Mouse (Mus musculus): ENCODE measurements at regions not wholly inside any gene's neighbourhood (a gene's known extent, or its start where the extent isn't known, plus 50 kb on each side); places are given as distances from the start of the nearest gene placed in this dataset.
A peak's percentile ranks its signal among the peaks of the same experiment; 100 is the strongest.

DNA sequence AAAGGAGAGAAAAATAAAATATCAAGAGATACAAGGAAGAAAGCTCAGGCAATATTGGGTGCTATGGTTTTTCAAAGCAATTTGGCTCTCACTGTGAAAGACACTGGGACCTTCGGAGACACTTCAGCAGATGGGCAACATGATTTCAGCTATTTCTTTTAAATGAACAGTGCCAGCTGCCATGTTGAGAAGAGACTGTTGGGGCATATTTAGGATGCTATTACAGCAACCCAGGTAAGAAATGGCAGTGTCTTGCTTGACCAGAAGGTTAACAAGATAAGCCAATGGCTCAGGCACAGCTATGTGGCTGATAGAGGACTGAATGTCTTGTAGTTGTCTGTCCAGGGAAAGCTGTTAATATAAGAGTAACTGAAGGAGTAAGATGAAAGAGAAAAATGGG is 348.6 kb downstream of the Ankrd7 start:
- no peak overlapping the region for H3K4me3 ChIP-seq
- no peak overlapping the region for H3K4me2 ChIP-seq (replicated peaks)
- WGBS = 85% methylated on average over 1 of the region's 1 CpGs
- H3K9ac ChIP-seq (replicated peaks) = no peak overlapping the region
- no peaks in the 10 kb centered on the region for H3K27me3 ChIP-seq
- peak overlapping the region; percentile 70 for H3K27ac ChIP-seq (replicated peaks)
- 0 out of 2 replicates have a peak, but pooled peaks cover 3% of the 10 kb centered on the region for H3K4me1 ChIP-seq
- no peaks in the 10 kb centered on the region for H3K9me3 ChIP-seq
- H3K36me3 ChIP-seq = no peaks in the 10 kb centered on the region
- peak; percentile 73 for ATAC-seq (replicated peaks)

DNA sequence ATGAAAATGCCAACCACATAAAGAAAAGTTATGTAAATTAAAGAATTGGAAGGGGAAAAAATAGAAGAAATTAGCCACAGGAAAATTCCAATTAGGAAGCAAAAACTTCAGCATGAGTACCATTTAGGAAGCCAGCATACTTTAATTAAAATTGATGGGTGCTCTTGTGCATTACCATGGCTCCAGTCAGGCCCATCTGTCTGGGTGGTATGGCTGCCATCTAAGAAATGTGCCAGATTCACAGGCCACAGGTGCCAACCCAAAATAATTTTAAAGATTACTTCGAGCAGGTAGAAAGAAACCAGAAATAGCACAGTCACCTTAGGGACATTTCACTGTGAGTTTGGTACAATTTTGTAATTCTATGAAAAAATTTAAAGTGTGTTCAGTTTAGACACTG is 349.0 kb downstream of the Ankrd7 start:
- Histone ChIP-seq H3K4me3 (no peak overlapping the region), H3K4me2 (replicated peaks) (no peak overlapping the region), H3K9ac (replicated peaks) (no peak overlapping the region), H3K9me3 (no peaks in the 10 kb centered on the region), H3K36me3 (no peaks in the 10 kb centered on the region), H3K27ac (replicated peaks) (peak overlapping the region; percentile 70), H3K27me3 (no peaks in the 10 kb centered on the region), H3K4me1 (0 out of 2 replicates have a peak, but pooled peaks cover 3% of the 10 kb centered on the region)
- ATAC-seq (replicated peaks) = peak; percentile 89
- WGBS = 47% methylated on average over 1 of the region's 1 CpGs

DNA sequence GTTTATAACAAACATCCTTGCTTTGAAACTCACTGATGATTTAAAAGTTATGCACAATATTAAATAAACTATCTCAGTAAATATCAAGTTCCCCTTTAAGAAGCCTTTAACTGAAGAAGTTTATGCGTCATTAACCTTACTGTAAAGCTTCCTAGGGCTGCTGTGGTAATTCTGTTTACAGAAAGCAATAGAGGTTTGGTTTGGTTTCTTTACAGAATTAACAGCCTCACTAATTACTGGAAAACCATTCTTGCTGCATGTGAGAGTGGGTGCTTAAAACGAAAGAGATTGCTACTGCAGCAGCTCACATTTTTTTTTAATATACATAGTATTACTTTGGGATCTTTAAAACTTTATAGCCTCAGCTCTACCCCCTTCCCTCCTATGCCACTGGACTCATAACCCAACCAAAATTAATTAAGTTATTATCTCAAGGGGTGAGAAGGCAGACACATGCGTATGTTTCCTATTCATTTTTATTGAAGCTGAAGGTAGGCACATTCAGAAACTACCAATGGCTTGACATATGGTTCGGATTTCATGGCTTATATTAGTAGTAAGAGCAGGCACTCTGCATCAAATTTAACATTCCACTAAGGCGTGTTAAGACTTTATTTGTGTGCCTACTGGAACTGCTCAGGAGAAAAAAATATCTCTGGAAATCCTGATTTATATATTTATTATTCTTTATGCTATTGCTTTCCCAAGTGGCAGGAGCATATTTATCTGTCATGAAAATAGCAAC is 398.1 kb downstream of the Ankrd7 start:
- H3K4me3 ChIP-seq = no peak overlapping the region
- H3K27ac ChIP-seq (replicated peaks) = no peak overlapping the region
- H3K4me1 ChIP-seq = no peaks in the 10 kb centered on the region
- no peaks in the 10 kb centered on the region for H3K9me3 ChIP-seq
- no peak for ATAC-seq (replicated peaks)
- H3K36me3 ChIP-seq = no peaks in the 10 kb centered on the region
- no peaks in the 10 kb centered on the region for H3K27me3 ChIP-seq
- WGBS = 60% methylated on average over 5 of the region's 5 CpGs
- H3K4me2 ChIP-seq (replicated peaks) = no peak overlapping the region
- H3K9ac ChIP-seq (replicated peaks) = no peak overlapping the region

DNA sequence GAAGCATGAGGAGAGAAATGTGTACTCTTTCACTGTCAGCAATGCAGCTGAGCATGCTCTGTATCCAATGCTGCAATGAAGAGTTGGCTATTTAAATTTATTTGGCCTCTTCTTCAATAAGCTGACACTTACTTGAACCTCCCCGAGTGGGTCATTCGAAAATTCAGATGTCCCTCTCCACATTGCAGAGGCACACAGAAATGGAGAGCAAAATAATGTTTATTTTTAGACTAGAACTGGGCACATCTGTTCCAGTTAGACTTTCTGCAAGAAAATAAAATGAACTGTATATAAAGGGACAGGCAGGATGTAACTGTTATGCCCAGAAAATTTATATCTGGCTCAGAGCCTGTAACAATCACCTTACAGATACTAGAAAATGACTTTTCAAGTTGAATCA is 407.1 kb downstream of the Ankrd7 start:
- WGBS = 83% methylated on average over 2 of the region's 2 CpGs
- no peak overlapping the region for H3K27ac ChIP-seq (replicated peaks)

DNA sequence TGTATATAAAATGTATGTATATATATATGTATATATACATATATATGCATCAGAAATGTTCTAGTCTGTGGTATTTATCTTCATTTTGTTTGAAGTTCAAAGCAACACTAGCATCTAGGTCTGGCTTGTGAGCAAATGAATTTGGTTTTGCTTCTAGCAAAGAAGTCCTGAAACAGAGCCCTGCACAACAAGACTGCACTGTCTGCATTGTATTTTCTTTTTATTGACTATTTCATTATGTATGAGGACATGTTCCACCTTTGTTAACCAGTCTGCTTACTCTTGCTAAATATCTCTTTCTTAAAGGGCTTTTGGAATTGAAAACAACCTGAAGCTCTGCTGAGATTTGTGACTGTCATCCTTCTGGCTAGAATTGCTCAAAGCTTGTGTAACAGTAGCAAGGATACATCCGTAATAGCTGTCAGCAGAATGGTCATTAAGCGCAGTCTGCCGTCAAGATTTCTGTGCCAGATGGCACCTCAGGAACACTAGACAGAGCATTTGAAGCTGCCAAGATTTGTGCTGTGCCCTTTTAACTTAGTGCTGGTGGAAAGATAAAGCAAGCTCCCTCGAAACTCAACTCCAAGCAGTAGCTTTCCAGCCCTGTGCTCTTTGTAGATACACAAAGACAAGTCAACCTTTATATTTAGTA is 416.7 kb downstream of the Ankrd7 start:
- 39% methylated on average over 4 of the region's 4 CpGs for whole genome bisulfite sequencing
- ATAC-seq (replicated peaks) = peak; percentile 95
- H3K9me3 ChIP-seq = no peaks in the 10 kb centered on the region

More for the DNA sequence above, 407.1 kb downstream of the Ankrd7 start:
- Histone ChIP-seq H3K4me2 (replicated peaks) (no peak overlapping the region), H3K9me3 (no peaks in the 10 kb centered on the region), H3K27me3 (no peaks in the 10 kb centered on the region), H3K36me3 (no peaks in the 10 kb centered on the region), H3K4me1 (no peaks in the 10 kb centered on the region), H3K9ac (replicated peaks) (no peak overlapping the region), H3K4me3 (no peak overlapping the region)
- ATAC-seq (replicated peaks) = no peak

DNA sequence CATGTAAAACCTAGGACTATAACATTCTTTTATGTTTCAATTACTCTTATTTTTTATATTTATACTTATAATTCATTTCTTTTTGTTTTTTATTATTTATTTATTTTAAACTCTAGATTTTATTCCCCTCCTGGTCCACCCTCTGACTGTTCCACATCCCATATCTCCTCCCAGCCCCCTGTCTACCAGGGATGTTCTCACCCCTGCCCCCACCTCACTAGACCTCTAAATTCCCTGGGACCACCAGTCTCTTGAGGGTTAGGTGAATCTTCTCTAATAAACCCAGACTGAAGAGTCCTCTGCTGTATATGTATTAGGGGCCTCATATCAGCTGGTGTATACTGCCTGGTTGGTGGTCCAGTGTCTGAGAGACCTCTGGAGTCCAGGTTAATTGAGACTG is 466.5 kb downstream of the Ankrd7 start:
- no peak for ATAC-seq (replicated peaks)

More for the DNA sequence above, 416.7 kb downstream of the Ankrd7 start:
- Histone ChIP-seq H3K27me3 (no peaks in the 10 kb centered on the region), H3K27ac (replicated peaks) (peak overlapping the region; percentile 54; the same call in 1 of the 2 replicates), H3K36me3 (no peaks in the 10 kb centered on the region), H3K4me1 (0 out of 2 replicates have a peak, but pooled peaks cover 5% of the 10 kb centered on the region), H3K9ac (replicated peaks) (no peak overlapping the region), H3K4me3 (no peak overlapping the region), H3K4me2 (replicated peaks) (no peak overlapping the region)

DNA sequence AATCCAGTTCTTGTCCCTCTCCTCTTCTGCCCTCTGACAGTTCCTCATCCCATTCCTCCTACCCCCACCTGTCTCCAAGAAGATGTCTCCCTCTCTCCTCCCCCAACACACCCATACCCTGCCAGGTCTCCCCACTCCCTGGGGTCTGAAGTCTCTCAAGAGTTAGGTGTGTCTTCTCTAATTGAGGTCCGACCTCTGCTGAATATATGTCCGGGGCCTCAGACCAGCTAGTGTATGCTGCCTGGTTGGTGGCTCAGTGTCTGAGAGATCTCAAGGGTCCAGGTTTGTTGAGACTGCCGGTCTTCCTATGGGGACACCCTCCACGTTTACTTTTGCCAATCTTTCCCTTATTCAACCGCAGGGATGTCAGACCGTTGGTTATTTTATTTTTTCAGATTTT is 469.5 kb downstream of the Ankrd7 start:
- no peak overlapping the region for H3K9ac ChIP-seq (replicated peaks)
- ATAC-seq (replicated peaks) = no peak
- no peaks in the 10 kb centered on the region for H3K36me3 ChIP-seq
- H3K27ac ChIP-seq (replicated peaks) = no peak overlapping the region
- H3K4me2 ChIP-seq (replicated peaks) = no peak overlapping the region
- no peak overlapping the region for H3K4me3 ChIP-seq
- no peaks in the 10 kb centered on the region for H3K4me1 ChIP-seq
- no peaks in the 10 kb centered on the region for H3K9me3 ChIP-seq
- 91% methylated on average over 6 of the region's 6 CpGs for WGBS
- no peaks in the 10 kb centered on the region for H3K27me3 ChIP-seq

More for the DNA sequence above, 466.5 kb downstream of the Ankrd7 start:
- Histone ChIP-seq H3K27ac (replicated peaks) (no peak overlapping the region), H3K9ac (replicated peaks) (no peak overlapping the region), H3K36me3 (no peaks in the 10 kb centered on the region), H3K4me2 (replicated peaks) (no peak overlapping the region), H3K4me1 (no peaks in the 10 kb centered on the region), H3K27me3 (no peaks in the 10 kb centered on the region), H3K4me3 (no peak overlapping the region), H3K9me3 (no peaks in the 10 kb centered on the region)

DNA sequence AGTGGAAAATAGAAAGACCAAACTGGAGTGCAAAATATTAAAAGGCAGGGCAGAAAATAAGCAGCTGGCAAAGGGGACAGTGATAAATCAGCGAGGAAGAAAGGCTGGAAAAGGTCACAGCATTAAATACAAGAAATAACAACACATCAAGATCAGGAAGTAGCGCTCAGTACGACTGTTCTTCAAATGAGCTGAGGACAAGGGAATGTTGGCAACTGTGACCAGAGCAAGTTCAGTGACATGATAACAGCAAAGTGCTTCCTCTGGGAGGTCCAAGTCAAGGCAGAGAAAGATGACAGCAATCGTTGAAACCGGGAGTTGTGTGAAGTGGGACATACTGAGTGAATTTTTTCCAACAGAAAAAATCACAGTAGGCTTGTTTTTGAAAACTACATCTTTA is 472.4 kb downstream of the Ankrd7 start:
- Histone ChIP-seq H3K27ac (replicated peaks) (no peak overlapping the region), H3K36me3 (no peaks in the 10 kb centered on the region), H3K4me3 (no peak overlapping the region), H3K9ac (replicated peaks) (no peak overlapping the region), H3K4me2 (replicated peaks) (no peak overlapping the region), H3K4me1 (no peaks in the 10 kb centered on the region), H3K27me3 (no peaks in the 10 kb centered on the region), H3K9me3 (no peaks in the 10 kb centered on the region)
- 86% methylated on average over 5 of the region's 5 CpGs for WGBS
- no peak for ATAC-seq (replicated peaks)

Data from forebrain, embryonic 15.5 days (tissue).